Mouse (Mus musculus): Measurements from ENCODE around the gene Stk40. TPM values are rescaled to one million over a fixed set of nuclear protein-coding genes. Genes with fewer than 3 reads are reported as not detected.

The Stk40 gene
- polyA plus RNA-seq (2014; fragmentation: Nextera tagmentation; extraction: Ambion mirVana) = 24.4 and 26.7 TPM in 2 replicates

GRCm38 (mm10) chr4:126103590-126104068 lies at the start of gene Stk40:
Stk40 (plus strand) TSS chr4:126103957.
- WGBS = under 1% methylated on average over 34 of the region's 34 CpGs
- Histone ChIP-seq H3K27ac (ENCODE audit: low read depth, low read length) (peak within 1 kb of the TSS; percentile 98), H3K4me3 (ENCODE audit: low read depth, low read length) (peak within 1 kb of the TSS; percentile 88), H3K9me3 (ENCODE audit: control insufficient read depth, low read length) (no peaks in the 10 kb centered on the region), H3K27me3 (replicated peaks; ENCODE audit: control insufficient read depth, insufficient read depth, low read length) (no peaks in the 10 kb centered on the region), H3K4me2 (peak within 1 kb of the TSS; percentile 98), H3K9ac (ENCODE audit: low read depth, low read length) (peak within 1 kb of the TSS; percentile 84), H3K4me1 (replicated peaks; ENCODE audit: control insufficient read depth, insufficient read depth, low read length) (peaks cover 64% of the 10 kb centered on the region), H3K36me3 (ENCODE audit: control insufficient read depth, insufficient read depth, low read length) (0 out of 2 replicates have a peak, but pooled peaks cover 3% of the 10 kb centered on the region)
- ATAC-seq (replicated peaks; ENCODE audit: low FRiP score) (peak; percentile 90), DNase-seq (ENCODE audit: low spot score) (peak; percentile 96)

DNA sequence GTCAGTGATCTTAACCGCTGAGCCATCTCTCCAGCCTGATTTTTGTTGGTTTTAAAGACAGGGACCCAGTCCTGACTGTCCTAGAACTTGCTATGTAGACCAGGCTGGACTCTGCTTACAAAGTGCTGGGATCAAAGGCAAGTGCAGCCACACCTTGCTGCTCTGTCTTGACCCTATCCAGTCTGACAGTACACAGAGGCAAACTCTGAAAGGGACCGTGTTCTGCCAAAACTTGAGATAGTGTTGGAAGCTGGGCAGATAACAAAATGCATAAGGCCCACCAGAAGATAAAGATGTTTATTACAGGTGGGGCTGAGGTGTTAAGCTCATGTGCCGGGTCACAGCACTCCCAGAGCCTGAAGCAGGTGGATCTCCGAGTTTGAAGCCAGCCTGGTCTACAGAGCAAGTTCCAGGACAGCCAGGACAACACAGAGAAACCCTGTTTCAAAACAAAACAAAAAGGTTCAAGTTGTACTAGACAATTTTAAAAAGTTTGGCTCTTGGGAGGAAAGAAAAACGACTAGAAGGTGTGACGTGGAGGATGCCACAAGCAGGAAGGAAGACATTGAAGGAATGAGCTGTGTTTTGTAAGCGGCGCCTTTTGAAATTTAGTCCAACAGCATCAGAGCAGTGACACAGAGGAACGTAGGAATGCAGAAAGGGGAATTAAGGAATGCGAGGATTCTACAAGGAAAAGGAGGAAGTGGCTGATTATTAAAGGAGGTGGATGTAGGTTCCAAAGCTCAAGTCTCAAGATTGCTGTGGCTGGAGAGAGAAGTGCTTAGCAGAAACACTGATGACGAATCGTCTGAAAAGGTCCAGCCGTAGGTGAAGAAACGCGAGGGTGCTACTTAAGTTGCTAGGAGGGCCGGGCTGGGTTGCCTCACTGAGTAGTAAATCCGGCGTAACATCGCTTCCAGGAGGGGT lies 46.3 kb upstream of the Stk40 start:
- H3K4me3 ChIP-seq (ENCODE audit: low read depth, low read length) = peak overlapping the region; percentile 69
- H3K9ac ChIP-seq (ENCODE audit: low read depth, low read length) = peak overlapping the region; percentile 75
- DNase-seq (ENCODE audit: low spot score) (no peak), ATAC-seq (replicated peaks; ENCODE audit: low FRiP score) (peak; percentile 46)
- peak overlapping the region; percentile 80 for H3K27ac ChIP-seq (ENCODE audit: low read depth, low read length)
- H3K4me2 ChIP-seq = peak overlapping the region; percentile 96
- H3K4me1 ChIP-seq (replicated peaks; ENCODE audit: control insufficient read depth, insufficient read depth, low read length) = peaks cover 12% of the 10 kb centered on the region
- peaks cover 15% of the 10 kb centered on the region for H3K36me3 ChIP-seq (ENCODE audit: control insufficient read depth, insufficient read depth, low read length)
- no peaks in the 10 kb centered on the region for H3K9me3 ChIP-seq (ENCODE audit: control insufficient read depth, low read length)
- 12% methylated on average over 19 of the region's 19 CpGs for WGBS
- no peaks in the 10 kb centered on the region for H3K27me3 ChIP-seq (replicated peaks; ENCODE audit: control insufficient read depth, insufficient read depth, low read length)

DNA sequence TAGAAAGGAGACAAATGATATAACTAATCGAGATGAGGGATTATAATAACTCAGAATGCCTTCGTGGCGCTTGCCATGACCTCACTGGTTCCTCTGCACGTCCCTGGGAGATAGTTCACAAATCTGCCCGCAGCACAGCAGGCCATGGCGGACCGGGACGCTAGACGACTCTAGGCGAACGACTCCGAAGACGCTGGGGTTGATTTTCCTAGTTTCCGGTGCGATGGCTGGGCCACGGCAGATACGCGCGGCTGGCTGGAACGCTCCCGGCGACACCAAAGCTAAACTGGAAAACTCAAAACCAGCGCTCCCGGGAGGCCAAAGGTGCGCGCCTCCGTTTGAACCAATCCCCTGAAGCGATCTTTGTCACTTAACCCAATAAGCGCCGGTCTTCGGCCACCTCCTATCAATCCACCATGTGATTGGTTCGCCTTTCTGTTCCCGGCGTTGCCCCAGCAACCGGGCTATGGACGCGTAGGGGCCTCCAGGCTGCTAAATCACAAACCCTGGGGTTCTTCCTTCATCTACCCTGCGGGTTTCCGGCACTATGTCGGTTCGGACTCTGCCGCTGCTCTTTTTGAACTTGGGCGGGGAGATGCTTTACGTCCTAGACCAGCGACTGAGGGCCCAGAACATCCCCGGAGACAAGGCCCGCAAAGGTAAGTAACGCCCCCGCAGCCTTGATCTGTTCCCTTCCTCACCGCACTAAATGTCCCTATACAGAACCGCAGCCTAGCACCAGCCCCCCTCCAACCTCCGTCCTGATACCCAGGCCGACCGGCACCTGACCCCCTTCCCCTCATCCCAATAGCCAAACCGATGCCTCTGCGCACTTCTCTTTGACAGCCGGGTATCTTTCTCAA lies 45.4 kb upstream of the Stk40 start, which contains the start of gene Oscp1:
Gene Oscp1, plus strand, starts transcription at position 432 of the 863 bp plus-strand sequence.
- peak within 1 kb of the TSS; percentile 69 for H3K4me3 ChIP-seq (ENCODE audit: low read depth, low read length)
- H3K36me3 ChIP-seq (ENCODE audit: control insufficient read depth, insufficient read depth, low read length) = peaks cover 15% of the 10 kb centered on the region
- H3K4me1 ChIP-seq (replicated peaks; ENCODE audit: control insufficient read depth, insufficient read depth, low read length) = peaks cover 12% of the 10 kb centered on the region
- no peaks in the 10 kb centered on the region for H3K9me3 ChIP-seq (ENCODE audit: control insufficient read depth, low read length)
- H3K27me3 ChIP-seq (replicated peaks; ENCODE audit: control insufficient read depth, insufficient read depth, low read length) = no peaks in the 10 kb centered on the region
- DNase-seq (ENCODE audit: low spot score) = peak; percentile 88
- ATAC-seq (replicated peaks; ENCODE audit: low FRiP score) = peak; percentile 98
- H3K27ac ChIP-seq (ENCODE audit: low read depth, low read length) = peak within 1 kb of the TSS; percentile 80
- peak within 1 kb of the TSS; percentile 96 for H3K4me2 ChIP-seq
- WGBS = 2% methylated on average over 57 of the region's 57 CpGs
- peak within 1 kb of the TSS; percentile 75 for H3K9ac ChIP-seq (ENCODE audit: low read depth, low read length)

GRCm38 (mm10) chr4:126058997-126059362 lies 44.8 kb upstream of the Stk40 start:
- H3K27me3 ChIP-seq (replicated peaks; ENCODE audit: control insufficient read depth, insufficient read depth, low read length) = no peaks in the 10 kb centered on the region
- H3K4me2 ChIP-seq = peak overlapping the region; percentile 96
- H3K9me3 ChIP-seq (ENCODE audit: control insufficient read depth, low read length) = no peaks in the 10 kb centered on the region
- 43% methylated on average over 9 of the region's 9 CpGs for WGBS
- H3K27ac ChIP-seq (ENCODE audit: low read depth, low read length) = no peak overlapping the region
- no peak for DNase-seq (ENCODE audit: low spot score)
- peak overlapping the region; percentile 69 for H3K4me3 ChIP-seq (ENCODE audit: low read depth, low read length)
- H3K9ac ChIP-seq (ENCODE audit: low read depth, low read length) = peak overlapping the region; percentile 57
- peaks cover 12% of the 10 kb centered on the region for H3K36me3 ChIP-seq (ENCODE audit: control insufficient read depth, insufficient read depth, low read length)
- H3K4me1 ChIP-seq (replicated peaks; ENCODE audit: control insufficient read depth, insufficient read depth, low read length) = peaks cover 12% of the 10 kb centered on the region
- no peak for ATAC-seq (replicated peaks; ENCODE audit: low FRiP score)

- no peak overlapping the region for H3K9ac ChIP-seq (ENCODE audit: low read depth, low read length)
- no peak for ATAC-seq (replicated peaks; ENCODE audit: low FRiP score)
- no peaks in the 10 kb centered on the region for H3K27me3 ChIP-seq (replicated peaks; ENCODE audit: control insufficient read depth, insufficient read depth, low read length)
- H3K9me3 ChIP-seq (ENCODE audit: control insufficient read depth, low read length) = no peaks in the 10 kb centered on the region
- H3K4me2 ChIP-seq = no peak overlapping the region
- no peak overlapping the region for H3K27ac ChIP-seq (ENCODE audit: low read depth, low read length)
- H3K4me3 ChIP-seq (ENCODE audit: low read depth, low read length) = no peak overlapping the region
- no peaks in the 10 kb centered on the region for H3K36me3 ChIP-seq (ENCODE audit: control insufficient read depth, insufficient read depth, low read length)
- H3K4me1 ChIP-seq (replicated peaks; ENCODE audit: control insufficient read depth, insufficient read depth, low read length) = peaks cover 4% of the 10 kb centered on the region
- no peak for DNase-seq (ENCODE audit: low spot score)
- WGBS = 56% methylated on average over 1 of the region's 1 CpGs
Measured at GRCm38 (mm10) chr4:126062856-126063255, 40.9 kb upstream of the Stk40 start.

DNA sequence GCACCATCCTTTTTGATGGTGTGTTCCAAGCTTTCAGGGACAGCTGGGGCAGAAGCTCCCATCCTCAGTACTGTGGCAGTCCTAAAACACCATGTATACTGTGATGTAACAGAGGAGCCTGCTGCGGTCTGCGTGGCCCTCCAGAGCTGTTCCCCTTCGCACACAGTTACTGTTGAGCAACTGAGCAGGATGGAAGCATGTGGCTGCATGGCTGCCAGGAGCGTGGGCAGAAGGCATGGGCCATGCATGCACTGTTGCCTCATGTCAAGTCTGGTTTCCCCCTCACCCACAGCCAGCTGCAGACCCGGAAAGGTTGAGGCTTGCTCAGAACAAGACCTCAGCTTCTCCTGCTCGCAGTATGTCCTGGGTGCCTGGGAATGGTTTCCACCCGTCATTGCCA lies 38.5 kb upstream of the Stk40 start:
- 80% methylated on average over 7 of the region's 7 CpGs for WGBS

GRCm38 (mm10) chr4:126067401-126068077 lies 36.2 kb upstream of the Stk40 start:
- ATAC-seq (replicated peaks; ENCODE audit: low FRiP score) = no peak

More for the DNA sequence above, 38.5 kb upstream of the Stk40 start:
- no peaks in the 10 kb centered on the region for H3K4me1 ChIP-seq (replicated peaks; ENCODE audit: control insufficient read depth, insufficient read depth, low read length)
- no peak overlapping the region for H3K9ac ChIP-seq (ENCODE audit: low read depth, low read length)
- DNase-seq (ENCODE audit: low spot score) = no peak
- no peaks in the 10 kb centered on the region for H3K9me3 ChIP-seq (ENCODE audit: control insufficient read depth, low read length)
- H3K4me3 ChIP-seq (ENCODE audit: low read depth, low read length) = no peak overlapping the region
- no peak overlapping the region for H3K27ac ChIP-seq (ENCODE audit: low read depth, low read length)
- H3K27me3 ChIP-seq (replicated peaks; ENCODE audit: control insufficient read depth, insufficient read depth, low read length) = no peaks in the 10 kb centered on the region
- ATAC-seq (replicated peaks; ENCODE audit: low FRiP score) = no peak
- H3K36me3 ChIP-seq (ENCODE audit: control insufficient read depth, insufficient read depth, low read length) = no peaks in the 10 kb centered on the region
- no peak overlapping the region for H3K4me2 ChIP-seq

GRCm38 (mm10) chr4:126068842-126069241 lies 34.9 kb upstream of the Stk40 start:
- no peaks in the 10 kb centered on the region for H3K36me3 ChIP-seq (ENCODE audit: control insufficient read depth, insufficient read depth, low read length)
- no peak for DNase-seq (ENCODE audit: low spot score)
- H3K27me3 ChIP-seq (replicated peaks; ENCODE audit: control insufficient read depth, insufficient read depth, low read length) = no peaks in the 10 kb centered on the region

More at GRCm38 (mm10) chr4:126067401-126068077, 36.2 kb upstream of the Stk40 start:
- H3K9ac ChIP-seq (ENCODE audit: low read depth, low read length) = no peak overlapping the region
- H3K4me1 ChIP-seq (replicated peaks; ENCODE audit: control insufficient read depth, insufficient read depth, low read length) = no peaks in the 10 kb centered on the region
- no peaks in the 10 kb centered on the region for H3K36me3 ChIP-seq (ENCODE audit: control insufficient read depth, insufficient read depth, low read length)
- H3K4me3 ChIP-seq (ENCODE audit: low read depth, low read length) = no peak overlapping the region
- H3K9me3 ChIP-seq (ENCODE audit: control insufficient read depth, low read length) = no peaks in the 10 kb centered on the region
- H3K27me3 ChIP-seq (replicated peaks; ENCODE audit: control insufficient read depth, insufficient read depth, low read length) = no peaks in the 10 kb centered on the region
- 76% methylated on average over 15 of the region's 15 CpGs for WGBS
- H3K27ac ChIP-seq (ENCODE audit: low read depth, low read length) = no peak overlapping the region
- no peak for DNase-seq (ENCODE audit: low spot score)
- H3K4me2 ChIP-seq = no peak overlapping the region

More at GRCm38 (mm10) chr4:126068842-126069241, 34.9 kb upstream of the Stk40 start:
- H3K4me3 ChIP-seq (ENCODE audit: low read depth, low read length) = no peak overlapping the region
- no peak for ATAC-seq (replicated peaks; ENCODE audit: low FRiP score)
- H3K9me3 ChIP-seq (ENCODE audit: control insufficient read depth, low read length) = no peaks in the 10 kb centered on the region
- no peak overlapping the region for H3K4me2 ChIP-seq
- H3K9ac ChIP-seq (ENCODE audit: low read depth, low read length) = no peak overlapping the region
- WGBS = 69% methylated on average over 6 of the region's 6 CpGs
- H3K27ac ChIP-seq (ENCODE audit: low read depth, low read length) = no peak overlapping the region
- no peaks in the 10 kb centered on the region for H3K4me1 ChIP-seq (replicated peaks; ENCODE audit: control insufficient read depth, insufficient read depth, low read length)
